Mouse (Mus musculus) embryo, embryonic 9.5 days (tissue): ENCODE data around the gene Gm3558.
"Not testable (repeated sequence)": the region's sequence is repeated elsewhere in the genome, so short reads cannot be mapped to it uniquely, and the experiment has no call there.

Experiments
- DNase-seq: peaks from one replicate; pipeline ENCODE4 v3.0.0-alpha.2; 2017; ENCODE audit errors: extremely low spot score

Gene Gm3558

DNA sequence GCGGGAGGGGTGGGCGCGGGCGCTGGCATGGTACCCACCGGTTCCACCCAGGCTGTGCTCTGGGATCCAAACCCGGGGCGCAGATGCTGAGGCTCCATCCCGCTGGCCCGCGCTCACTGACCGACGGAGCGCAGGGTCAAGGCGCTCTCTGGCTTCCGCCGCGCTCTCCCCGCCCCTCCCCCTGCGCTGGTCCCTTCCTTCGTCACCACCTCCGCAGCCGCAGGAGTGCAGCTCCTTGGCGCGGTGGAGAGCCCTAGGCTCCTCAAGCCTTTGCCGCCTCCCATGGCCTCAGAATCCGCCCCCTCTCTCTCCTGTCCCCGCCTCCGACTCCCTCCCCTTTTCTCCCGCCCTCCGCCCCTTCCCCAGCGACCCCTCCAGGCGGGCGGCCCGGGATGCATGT lies at the start of gene Gm3558:
Gene Gm3558, minus strand, starts transcription at position 185 of the 400 bp plus-strand sequence.
- DNase-seq, result not testable (repeated sequence)

DNA sequence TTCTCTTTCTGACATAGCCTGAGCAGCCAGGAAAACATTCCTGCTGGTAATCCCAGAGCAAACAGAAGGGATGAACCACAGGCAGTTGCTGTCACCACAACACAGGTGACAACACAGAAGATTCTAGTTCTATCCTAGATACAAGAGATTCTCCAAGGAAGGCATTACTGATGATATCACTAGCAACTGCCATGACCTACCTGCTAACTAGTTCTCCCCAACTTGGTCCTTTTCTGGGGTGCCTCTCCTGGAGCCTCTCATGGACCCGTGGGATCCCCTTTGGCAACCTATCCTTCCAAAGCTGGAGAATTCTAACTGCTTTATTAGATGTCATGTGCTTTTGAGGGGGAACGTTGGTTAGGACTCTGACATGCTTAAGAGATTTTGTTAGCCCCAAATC lies 27.1 kb upstream of the Gm3558 start, which contains the start of gene Gm10338:
Gene Gm10338, minus strand, starts transcription at position 101 of the 400 bp plus-strand sequence.
- not testable (repeated sequence) for DNase-seq

GRCm38 (mm10) chr14:7567890-7568289 lies 476 bp downstream of the Gm3558 start:
- not testable (repeated sequence) for DNase-seq

- DNase-seq, result not testable (repeated sequence)
These were observed 1.1 kb downstream of the Gm3558 start for GRCm38 (mm10) chr14:7567266-7567665.
